Mouse (Mus musculus) forebrain, embryonic 15.5 days (tissue): Measurements from ENCODE around the gene Pxdn. TPM values are rescaled to one million over a fixed set of nuclear protein-coding genes. Genes with fewer than 3 reads are reported as not detected.

ENCODE experiments used
- ATAC-seq: fragments of 200-750 bp; cut with Nextera tagmentation; replicated peaks from 2 replicates; pipeline ENCODE4 v1.8.0; 2017; ENCODE audit warnings: mild to moderate bottlenecking, moderate TSS enrichment, moderate library complexity
- H3K27ac ChIP-seq: fragments of 300-500 bp; sonication (generic); replicated peaks from 2 replicates; pipeline ENCODE4 v1.5.1; 2015; ENCODE audit warnings: mild to moderate bottlenecking, inconsistent platforms
- H3K27me3 ChIP-seq: fragments of 300-500 bp; sonication (generic); 2 replicates; pipeline ENCODE4 v1.6.1; 2015; ENCODE audit warnings: inconsistent platforms
- H3K36me3 ChIP-seq: fragments of 300-500 bp; sonication (generic); 2 replicates; pipeline ENCODE4 v1.6.1; 2015; ENCODE audit warnings: mild to moderate bottlenecking, inconsistent platforms
- H3K4me1 ChIP-seq: fragments of 300-500 bp; sonication (generic); 2 replicates; pipeline ENCODE4 v1.6.1; 2015; ENCODE audit warnings: inconsistent platforms
- H3K4me2 ChIP-seq: fragments of 300-500 bp; sonication (generic); replicated peaks from 2 replicates; pipeline ENCODE4 v1.6.1; 2015; ENCODE audit warnings: mild to moderate bottlenecking, inconsistent platforms
- H3K4me3 ChIP-seq: fragments of 300-500 bp; sonication (generic); 2 replicates; pipeline ENCODE4 v1.5.1; 2015; ENCODE audit warnings: mild to moderate bottlenecking, inconsistent platforms
- H3K9ac ChIP-seq: fragments of 300-500 bp; sonication (generic); replicated peaks from 2 replicates; pipeline ENCODE4 v1.6.1; 2015; ENCODE audit warnings: mild to moderate bottlenecking, inconsistent platforms
- H3K9me3 ChIP-seq: fragments of 300-500 bp; sonication (generic); 2 replicates; pipeline ENCODE4 v1.6.1; 2016; ENCODE audit warnings: inconsistent platforms
- WGBS: fragments of 180-500 bp; shearing (Covaris S2); methylation state at CpG from one replicate; pipeline ENCODE4 v1.1.7; 2015; ENCODE audit warnings: mixed read lengths; 5-methylcytosine and 5-hydroxymethylcytosine counted together
- polyA plus RNA-seq: library from polyadenylated mRNA; unstranded; fragments of >200 nt; fragmentation: Nextera tagmentation; extraction: Ambion mirVana; gene quantifications from 2 replicates; pipeline ENCODE4 v1.2.1, GENCODE M21; 2015

The Pxdn gene
- polyA plus RNA-seq, 1 experiment from 2014 or later = 39.7 TPM

- peak; percentile 65 for ATAC-seq
- 26% methylated on average over 3 of the region's 3 CpGs for WGBS
- no peaks in the 10 kb centered on the region; the same call in 1 of the 2 replicates for H3K36me3 ChIP-seq
- no peaks in the 10 kb centered on the region for H3K27me3 ChIP-seq
- peak overlapping the region; percentile 58 for H3K27ac ChIP-seq
- no peak overlapping the region for H3K9ac ChIP-seq
- peaks cover 40% of the 10 kb centered on the region for H3K4me1 ChIP-seq
- H3K4me2 ChIP-seq = no peak overlapping the region
- no peaks in the 10 kb centered on the region for H3K9me3 ChIP-seq
- no peak overlapping the region for H3K4me3 ChIP-seq
Observed at GRCm38 (mm10) chr12:29954464-29954863, 17.1 kb downstream of the Pxdn start.

GRCm38 (mm10) chr12:29956969-29957368, 19.6 kb downstream of the Pxdn start:
- Histone ChIP-seq H3K4me3 (no peak overlapping the region), H3K27me3 (no peaks in the 10 kb centered on the region), H3K27ac (no peak overlapping the region), H3K36me3 (no peaks in the 10 kb centered on the region), H3K4me2 (no peak overlapping the region), H3K4me1 (peaks cover 37% of the 10 kb centered on the region), H3K9ac (no peak overlapping the region), H3K9me3 (no peaks in the 10 kb centered on the region)
- 56% methylated on average over 12 of the region's 12 CpGs for WGBS
- 0 out of 2 replicates have a peak, but pooled peaks have one; percentile 39 for ATAC-seq

- no peak overlapping the region for H3K9ac ChIP-seq
- no peaks in the 10 kb centered on the region for H3K27me3 ChIP-seq
- H3K4me2 ChIP-seq = no peak overlapping the region
- WGBS = 70% methylated on average over 5 of the region's 5 CpGs
- no peak overlapping the region for H3K4me3 ChIP-seq
- peaks cover 23% of the 10 kb centered on the region for H3K4me1 ChIP-seq
- H3K36me3 ChIP-seq = no peaks in the 10 kb centered on the region
- no peak overlapping the region for H3K27ac ChIP-seq
- no peaks in the 10 kb centered on the region for H3K9me3 ChIP-seq
- no peak for ATAC-seq
Observed at GRCm38 (mm10) chr12:29958637-29959036, 21.2 kb downstream of the Pxdn start.

GRCm38 (mm10) chr12:29961041-29961440, 23.6 kb downstream of the Pxdn start:
- Histone ChIP-seq H3K9me3 (no peaks in the 10 kb centered on the region), H3K27me3 (no peaks in the 10 kb centered on the region), H3K4me1 (peaks cover 9% of the 10 kb centered on the region; the same call in 1 of the 2 replicates), H3K4me2 (no peak overlapping the region), H3K4me3 (no peak overlapping the region), H3K27ac (peak overlapping the region; percentile 28; the same call in 1 of the 2 replicates), H3K36me3 (no peaks in the 10 kb centered on the region), H3K9ac (no peak overlapping the region)
- no peak for ATAC-seq
- 79% methylated on average over 1 of the region's 1 CpGs for WGBS

GRCm38 (mm10) chr12:29965016-29965415, 27.6 kb downstream of the Pxdn start:
- Histone ChIP-seq H3K4me3 (no peak overlapping the region), H3K9ac (no peak overlapping the region), H3K4me2 (no peak overlapping the region), H3K36me3 (no peaks in the 10 kb centered on the region), H3K9me3 (no peaks in the 10 kb centered on the region), H3K4me1 (peaks cover 6% of the 10 kb centered on the region; the same call in 1 of the 2 replicates), H3K27me3 (no peaks in the 10 kb centered on the region), H3K27ac (no peak overlapping the region)
- no peak for ATAC-seq
- WGBS = 93% methylated on average over 6 of the region's 6 CpGs

- Histone ChIP-seq H3K4me3 (no peak overlapping the region), H3K36me3 (peaks cover 14% of the 10 kb centered on the region; the same call in 1 of the 2 replicates), H3K27me3 (no peaks in the 10 kb centered on the region), H3K4me2 (no peak overlapping the region), H3K9ac (no peak overlapping the region), H3K4me1 (no peaks in the 10 kb centered on the region), H3K27ac (no peak overlapping the region), H3K9me3 (no peaks in the 10 kb centered on the region)
- no peak for ATAC-seq
- WGBS = 88% methylated on average over 7 of the region's 7 CpGs
Observed at GRCm38 (mm10) chr12:29971795-29972464, 34.5 kb downstream of the Pxdn start.

- Histone ChIP-seq H3K27me3 (no peaks in the 10 kb centered on the region), H3K36me3 (peaks cover 16% of the 10 kb centered on the region), H3K4me3 (no peak overlapping the region), H3K27ac (no peak overlapping the region), H3K9ac (no peak overlapping the region), H3K4me1 (no peaks in the 10 kb centered on the region), H3K4me2 (no peak overlapping the region), H3K9me3 (no peaks in the 10 kb centered on the region)
- WGBS = 92% methylated on average over 6 of the region's 6 CpGs
- no peak for ATAC-seq
Observed at GRCm38 (mm10) chr12:29972533-29972932, 35.1 kb downstream of the Pxdn start.

GRCm38 (mm10) chr12:29980076-29980475, 42.7 kb downstream of the Pxdn start:
- Histone ChIP-seq H3K27ac (no peak overlapping the region), H3K9me3 (no peaks in the 10 kb centered on the region), H3K4me2 (no peak overlapping the region), H3K36me3 (peaks cover 43% of the 10 kb centered on the region), H3K9ac (no peak overlapping the region), H3K4me3 (no peak overlapping the region), H3K4me1 (no peaks in the 10 kb centered on the region), H3K27me3 (no peaks in the 10 kb centered on the region)
- WGBS = 95% methylated on average over 8 of the region's 8 CpGs
- ATAC-seq = no peak

GRCm38 (mm10) chr12:29981722-29982293, 44.4 kb downstream of the Pxdn start:
- Histone ChIP-seq H3K4me3 (no peak overlapping the region), H3K27me3 (no peaks in the 10 kb centered on the region), H3K36me3 (peaks cover 54% of the 10 kb centered on the region), H3K4me2 (no peak overlapping the region), H3K27ac (no peak overlapping the region), H3K9me3 (no peaks in the 10 kb centered on the region), H3K4me1 (no peaks in the 10 kb centered on the region), H3K9ac (no peak overlapping the region)
- no peak for ATAC-seq
- WGBS = 96% methylated on average over 7 of the region's 7 CpGs

GRCm38 (mm10) chr12:29983190-29983589, 45.8 kb downstream of the Pxdn start:
- H3K36me3 ChIP-seq = peaks cover 55% of the 10 kb centered on the region
- no peaks in the 10 kb centered on the region for H3K27me3 ChIP-seq
- no peak overlapping the region for H3K4me2 ChIP-seq
- 98% methylated on average over 9 of the region's 9 CpGs for WGBS
- H3K4me1 ChIP-seq = no peaks in the 10 kb centered on the region
- H3K27ac ChIP-seq = no peak overlapping the region
- H3K4me3 ChIP-seq = no peak overlapping the region
- H3K9me3 ChIP-seq = no peaks in the 10 kb centered on the region
- no peak overlapping the region for H3K9ac ChIP-seq
- no peak for ATAC-seq

GRCm38 (mm10) chr12:29985126-29985525, 47.7 kb downstream of the Pxdn start:
- no peaks in the 10 kb centered on the region for H3K4me1 ChIP-seq
- ATAC-seq = no peak
- no peak overlapping the region for H3K9ac ChIP-seq
- H3K27me3 ChIP-seq = no peaks in the 10 kb centered on the region
- H3K27ac ChIP-seq = no peak overlapping the region
- no peaks in the 10 kb centered on the region for H3K9me3 ChIP-seq
- peaks cover 61% of the 10 kb centered on the region for H3K36me3 ChIP-seq
- H3K4me2 ChIP-seq = no peak overlapping the region
- 95% methylated on average over 6 of the region's 6 CpGs for WGBS
- no peak overlapping the region for H3K4me3 ChIP-seq

- no peak for ATAC-seq
- Histone ChIP-seq H3K4me2 (no peak overlapping the region), H3K27me3 (no peaks in the 10 kb centered on the region), H3K4me1 (no peaks in the 10 kb centered on the region), H3K9ac (no peak overlapping the region), H3K36me3 (peaks cover 68% of the 10 kb centered on the region), H3K9me3 (no peaks in the 10 kb centered on the region), H3K27ac (no peak overlapping the region), H3K4me3 (no peak overlapping the region)
- WGBS = 91% methylated on average over 10 of the region's 10 CpGs
Observed at GRCm38 (mm10) chr12:29986241-29986640, 48.8 kb downstream of the Pxdn start.
